ENCODE assay signal across 8 mouse cellular contexts in the genomic region with DNA sequence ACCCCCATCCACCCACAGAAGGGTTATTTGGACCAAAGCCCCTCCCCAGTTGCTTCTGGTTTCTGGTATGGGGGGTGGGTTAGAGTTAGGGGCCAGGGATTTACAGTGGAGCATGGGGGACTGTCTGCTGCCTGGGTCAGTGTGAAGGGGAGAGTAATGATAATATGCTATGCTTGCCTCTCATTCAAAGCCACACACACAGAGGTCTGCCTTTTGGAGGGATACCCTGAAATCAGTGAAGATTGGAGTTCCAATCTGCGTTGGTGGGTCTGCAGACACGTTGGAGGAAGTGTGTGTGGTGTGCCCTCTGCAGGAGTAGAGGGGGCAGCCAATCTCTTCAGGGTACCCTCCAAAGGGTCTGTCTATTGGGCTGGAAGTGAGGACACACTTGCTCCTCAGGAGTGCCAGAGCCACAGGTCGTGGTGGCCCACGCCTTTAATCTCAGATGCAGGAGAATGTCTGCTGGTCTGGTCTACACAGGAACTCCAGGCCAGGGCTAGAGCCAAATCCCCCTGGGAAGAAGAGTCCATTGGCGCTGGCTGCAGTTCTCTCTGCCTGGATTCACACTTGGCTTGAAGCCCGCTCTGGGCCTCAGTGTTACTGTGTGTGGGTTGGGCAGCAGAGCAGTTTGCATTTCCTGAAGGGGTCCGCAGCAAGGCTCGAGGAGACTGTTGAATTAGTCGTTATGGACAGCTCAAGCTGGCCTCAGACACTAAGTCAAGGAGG. TPM values are rescaled to one million over a fixed set of nuclear protein-coding genes. Genes with fewer than 3 reads are reported as not detected.
DNase-seq lines count a peak whose midpoint lies in the region; ATAC-seq and TF ChIP-seq lines count a peak whose summit lies in the region.

No protein-coding gene starts in this region.

- no peak overlapping the region for H3K27ac ChIP-seq in embryonic fibroblast, embryonic 13.5 days (ENCODE audit: insufficient read depth, low read length)
- H3K27ac ChIP-seq in limb, embryonic 11.5 days (replicated peaks; ENCODE audit: low read depth, low read length): no peak overlapping the region
- H3K27ac ChIP-seq in stomach, embryonic 14.5 days (ENCODE audit: low read length): no peak overlapping the region

- H3K27me3 ChIP-seq in megakaryocyte, embryonic 14.5 days (replicated peaks): peaks cover 76% of the 10 kb centered on the region
- H3K27me3 ChIP-seq in limb, embryonic 11.5 days (ENCODE audit: control insufficient read depth, insufficient read depth, low read length): no peaks in the 10 kb centered on the region
- 0 out of 2 replicates have a peak, but pooled peaks cover 3% of the 10 kb centered on the region for H3K27me3 ChIP-seq in stomach, embryonic 14.5 days (ENCODE audit: control insufficient read depth, insufficient read depth, low read length)

- peaks cover 10% of the 10 kb centered on the region for H3K9me3 ChIP-seq in megakaryocyte, embryonic 14.5 days
- H3K9me3 ChIP-seq in limb, embryonic 11.5 days (ENCODE audit: control insufficient read depth, low read length): no peaks in the 10 kb centered on the region
- H3K9me3 ChIP-seq in stomach, embryonic 14.5 days (ENCODE audit: control insufficient read depth, low read depth, low read length): no peaks in the 10 kb centered on the region

- H3K4me3 ChIP-seq in megakaryocyte, embryonic 14.5 days (replicated peaks): peak overlapping the region; percentile 71
- peak overlapping the region; percentile 67; the same call in 1 of the 2 replicates for H3K4me3 ChIP-seq in embryonic fibroblast, embryonic 13.5 days (ENCODE audit: insufficient read depth, low read length)
- H3K4me3 ChIP-seq in limb, embryonic 11.5 days (ENCODE audit: low read depth, low read length): peak overlapping the region; percentile 60
- peak overlapping the region; percentile 51 for H3K4me3 ChIP-seq in stomach, embryonic 14.5 days (ENCODE audit: low read depth, low read length)

- TF ChIP-seq POLR2A in embryonic fibroblast, embryonic 13.5 days (IDR thresholded peaks at IDR 0.05; ENCODE audit: low read depth, low read length): no peak

- WGBS in limb, embryonic 11.5 days: 21% methylated on average over 9 of the region's 9 CpGs
- WGBS in stomach, embryonic 14.5 days: 35% methylated on average over 9 of the region's 9 CpGs

- no peak for TF ChIP-seq CTCF in embryonic fibroblast, embryonic 13.5 days (IDR thresholded peaks at IDR 0.05; ENCODE audit: borderline replicate concordance, insufficient read depth, low read length)

- ATAC-seq in megakaryocyte, adult 5-6 weeks (ENCODE audit: poor library complexity, severe bottlenecking): no peak
- no peak for ATAC-seq in limb, embryonic 11.5 days (ENCODE audit: insufficient number of reproducible peaks, low FRiP score, low TSS enrichment, low read depth)
- no peak for ATAC-seq in stomach, embryonic 14.5 days (ENCODE audit: insufficient number of reproducible peaks, insufficient read depth, low FRiP score, low read depth)

- peak overlapping the region; percentile 74 for H3K9ac ChIP-seq in limb, embryonic 11.5 days (ENCODE audit: low read length)
- H3K9ac ChIP-seq in stomach, embryonic 14.5 days (replicated peaks; ENCODE audit: low read depth, low read length): peak overlapping the region; percentile 42; the same call in 1 of the 2 replicates

- no peak for DNase-seq in limb, embryonic 11.5 days (ENCODE audit: low spot score)
- DNase-seq in ovary, postnatal 36 days (ENCODE audit: low spot score): no peak
- DNase-seq in urinary bladder, postnatal 25 days (ENCODE audit: low spot score): no peak
- no peak for DNase-seq in gastrocnemius, adult 8-10 months (ENCODE audit: low spot score in 2 of 2)

- H3K4me2 ChIP-seq in limb, embryonic 11.5 days (ENCODE audit: low read depth, severe bottlenecking): peak overlapping the region; percentile 96
- peak overlapping the region; percentile 99 for H3K4me2 ChIP-seq in stomach, embryonic 14.5 days (replicated peaks; ENCODE audit: low read depth, low read length)

- H3K4me1 ChIP-seq in megakaryocyte, embryonic 14.5 days: peaks cover 66% of the 10 kb centered on the region
- H3K4me1 ChIP-seq in embryonic fibroblast, embryonic 13.5 days (ENCODE audit: control insufficient read depth, insufficient read depth, low read length): peaks cover 4% of the 10 kb centered on the region; the same call in 1 of the 2 replicates
- peaks cover 31% of the 10 kb centered on the region for H3K4me1 ChIP-seq in limb, embryonic 11.5 days (ENCODE audit: control insufficient read depth, insufficient read depth, low read length)
- H3K4me1 ChIP-seq in stomach, embryonic 14.5 days (ENCODE audit: control insufficient read depth, insufficient read depth, low read length): peaks cover 23% of the 10 kb centered on the region

- H3K36me3 ChIP-seq in megakaryocyte, embryonic 14.5 days (replicated peaks; ENCODE audit: low read length): no peaks in the 10 kb centered on the region
- no peaks in the 10 kb centered on the region; the same call in 1 of the 2 replicates for H3K36me3 ChIP-seq in limb, embryonic 11.5 days (ENCODE audit: control insufficient read depth, insufficient read depth, low read length)
- H3K36me3 ChIP-seq in stomach, embryonic 14.5 days (ENCODE audit: control insufficient read depth, insufficient read depth, low read length): no peaks in the 10 kb centered on the region

RNA-seq across cellular contexts. Expression of gene Dpf1, which starts 1.7 kb away (rescaled TPM):
- 1.2 TPM in 1 of 2 replicates, not detected in the other for polyA plus RNA-seq in megakaryocyte, embryonic 14.5 days (2012; ENCODE audit: insufficient read depth, low replicate concordance)
- total RNA-seq in megakaryocyte, adult 5-6 weeks (2015): not detected in 2 replicates
- total RNA-seq in megakaryocyte, adult 5-6 weeks (2017): not detected in 2 replicates
- 4.7 and 6.6 TPM in 2 replicates for polyA plus RNA-seq in embryonic fibroblast, embryonic 13.5 days (2011; ENCODE audit: insufficient read length, low read depth, missing spikeins)
- 30.0 and 35.2 TPM in 2 replicates for polyA plus RNA-seq in limb, embryonic 11.5 days (2014; fragmentation: Nextera tagmentation; extraction: Ambion mirVana)
- 6.0 and 11.0 TPM in 2 replicates for polyA plus RNA-seq in stomach, embryonic 14.5 days (2014; fragmentation: Nextera tagmentation; extraction: Ambion mirVana)
- 1 to 10 TPM in 3 of 4 experiments, under 1 TPM in 1; 0.92 to 4.5 (median 2.0) TPM for total RNA-seq in gastrocnemius, adult 8-10 months (2022)

RNA-seq across cellular contexts. Expression of gene Ppp1r14a, which starts 16.3 kb away (rescaled TPM):
- 12.7 and 22.8 TPM in 2 replicates for polyA plus RNA-seq in megakaryocyte, embryonic 14.5 days (2012; ENCODE audit: insufficient read depth, low replicate concordance)
- total RNA-seq in megakaryocyte, adult 5-6 weeks (2015): not detected in 2 replicates
- total RNA-seq in megakaryocyte, adult 5-6 weeks (2017): not detected in 2 replicates
- 8.2 and 12.8 TPM in 2 replicates for polyA plus RNA-seq in embryonic fibroblast, embryonic 13.5 days (2011; ENCODE audit: insufficient read length, low read depth, missing spikeins)
- polyA plus RNA-seq in limb, embryonic 11.5 days (2014; fragmentation: Nextera tagmentation; extraction: Ambion mirVana): 3.5 and 3.8 TPM in 2 replicates
- polyA plus RNA-seq in stomach, embryonic 14.5 days (2014; fragmentation: Nextera tagmentation; extraction: Ambion mirVana): 47.4 and 51.3 TPM in 2 replicates
- total RNA-seq in gastrocnemius, adult 8-10 months (2022): 1 to 10 TPM; 2.7 to 3.4 (median 3.0) TPM

RNA-seq across cellular contexts. Expression of gene Spint2, which starts 23.7 kb away (rescaled TPM):
- 19.9 and 37.0 TPM in 2 replicates for polyA plus RNA-seq in megakaryocyte, embryonic 14.5 days (2012; ENCODE audit: insufficient read depth, low replicate concordance)
- total RNA-seq in megakaryocyte, adult 5-6 weeks (2015): 6.1 and 7.3 TPM in 2 replicates
- 2.6 and 5.3 TPM in 2 replicates for total RNA-seq in megakaryocyte, adult 5-6 weeks (2017)
- polyA plus RNA-seq in embryonic fibroblast, embryonic 13.5 days (2011; ENCODE audit: insufficient read length, low read depth, missing spikeins): 11.6 and 11.7 TPM in 2 replicates
- 75.1 and 80.7 TPM in 2 replicates for polyA plus RNA-seq in limb, embryonic 11.5 days (2014; fragmentation: Nextera tagmentation; extraction: Ambion mirVana)
- 386 and 405 TPM in 2 replicates for polyA plus RNA-seq in stomach, embryonic 14.5 days (2014; fragmentation: Nextera tagmentation; extraction: Ambion mirVana)
- total RNA-seq in gastrocnemius, adult 8-10 months (2022): 10 to 100 TPM; 11.2 to 15.9 (median 12.5) TPM

RNA-seq across cellular contexts. Expression of gene 2200002D01Rik, which starts 57.2 kb away (rescaled TPM):
- 0.46 TPM in 1 of 2 replicates, not detected in the other for polyA plus RNA-seq in megakaryocyte, embryonic 14.5 days (2012; ENCODE audit: insufficient read depth, low replicate concordance)
- not detected in 2 replicates for total RNA-seq in megakaryocyte, adult 5-6 weeks (2015)
- total RNA-seq in megakaryocyte, adult 5-6 weeks (2017): 0.37 and 2.4 TPM in 2 replicates
- polyA plus RNA-seq in embryonic fibroblast, embryonic 13.5 days (2011; ENCODE audit: insufficient read length, low read depth, missing spikeins): 10.6 and 40.6 TPM in 2 replicates
- polyA plus RNA-seq in limb, embryonic 11.5 days (2014; fragmentation: Nextera tagmentation; extraction: Ambion mirVana): 1.4 and 2.3 TPM in 2 replicates
- polyA plus RNA-seq in stomach, embryonic 14.5 days (2014; fragmentation: Nextera tagmentation; extraction: Ambion mirVana): 35.0 and 36.6 TPM in 2 replicates
- total RNA-seq in gastrocnemius, adult 8-10 months (2022): under 1 TPM in 3 of 4 experiments, not detected in 1; 0.44 to 0.85 (median 0.79) TPM
